Mouse (Mus musculus): ENCODE data around the gene Ubqln4.
"Not testable (repeated sequence)": the region's sequence is repeated elsewhere in the genome, so short reads cannot be mapped to it uniquely, and the experiment has no call there.

The Ubqln4 gene

GRCm38 (mm10) chr3:88596547-88596946 lies 43.0 kb downstream of the Ubqln4 start:
- in situ Hi-C loops (cut with MboI, MseI), result loop anchor here (5.0 kb wide), 1 partner anchor 36 kb away; no protein-coding TSS in a partner anchor

DNA sequence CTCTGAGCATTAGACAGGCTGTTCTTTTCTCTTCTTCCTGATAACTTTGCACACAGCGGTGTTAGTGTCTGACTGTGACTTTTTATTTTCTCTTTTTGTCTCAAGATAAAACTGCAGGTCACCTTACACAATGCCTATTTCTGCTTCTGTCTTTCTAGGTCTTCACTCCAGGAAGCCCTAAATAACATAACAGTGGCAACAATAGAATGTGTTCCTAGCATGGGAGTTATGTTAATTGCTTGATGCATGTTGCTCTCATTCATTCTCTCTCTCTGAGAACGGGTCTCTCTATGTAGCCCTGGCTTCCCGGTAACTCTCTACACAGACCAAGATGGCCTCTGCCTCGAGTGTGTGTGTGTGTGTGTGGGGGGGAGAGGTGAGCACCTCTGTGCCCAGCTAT lies 48.9 kb downstream of the Ubqln4 start:
- in situ Hi-C loops (cut with MboI, MseI), result no loop called here

GRCm38 (mm10) chr3:88603714-88604161 lies 50.2 kb downstream of the Ubqln4 start:
- in situ Hi-C loops (cut with MboI, MseI), result no loop called here

DNA sequence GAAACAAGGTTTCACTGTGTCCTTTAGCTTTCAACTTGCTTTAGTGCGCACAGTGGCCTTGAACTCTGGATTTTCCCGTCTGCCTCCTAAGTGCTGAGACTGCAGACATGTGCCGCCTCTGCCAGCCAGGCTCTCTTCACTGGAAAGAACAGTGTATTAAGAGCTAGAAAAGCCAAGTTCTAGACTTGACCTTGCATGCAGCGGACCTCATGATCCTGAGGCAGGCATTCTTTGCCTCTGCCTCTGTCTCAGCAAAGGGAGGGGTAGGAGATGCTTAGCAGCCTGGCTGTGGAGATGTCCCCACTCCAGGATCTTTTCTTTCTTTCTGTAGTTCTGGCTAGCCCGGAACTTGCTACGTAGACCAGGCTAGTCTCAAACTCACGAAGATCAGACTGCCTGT lies 51.3 kb downstream of the Ubqln4 start:
- in situ Hi-C loops (cut with MboI, MseI), result no loop called here

- in situ Hi-C loops (cut with MboI, MseI), result not testable (repeated sequence)
Observed at GRCm38 (mm10) chr3:88605666-88606065, 52.1 kb downstream of the Ubqln4 start, which contains the start of gene Arhgef2. Arhgef2 (plus strand) TSS chr3:88605966.

DNA sequence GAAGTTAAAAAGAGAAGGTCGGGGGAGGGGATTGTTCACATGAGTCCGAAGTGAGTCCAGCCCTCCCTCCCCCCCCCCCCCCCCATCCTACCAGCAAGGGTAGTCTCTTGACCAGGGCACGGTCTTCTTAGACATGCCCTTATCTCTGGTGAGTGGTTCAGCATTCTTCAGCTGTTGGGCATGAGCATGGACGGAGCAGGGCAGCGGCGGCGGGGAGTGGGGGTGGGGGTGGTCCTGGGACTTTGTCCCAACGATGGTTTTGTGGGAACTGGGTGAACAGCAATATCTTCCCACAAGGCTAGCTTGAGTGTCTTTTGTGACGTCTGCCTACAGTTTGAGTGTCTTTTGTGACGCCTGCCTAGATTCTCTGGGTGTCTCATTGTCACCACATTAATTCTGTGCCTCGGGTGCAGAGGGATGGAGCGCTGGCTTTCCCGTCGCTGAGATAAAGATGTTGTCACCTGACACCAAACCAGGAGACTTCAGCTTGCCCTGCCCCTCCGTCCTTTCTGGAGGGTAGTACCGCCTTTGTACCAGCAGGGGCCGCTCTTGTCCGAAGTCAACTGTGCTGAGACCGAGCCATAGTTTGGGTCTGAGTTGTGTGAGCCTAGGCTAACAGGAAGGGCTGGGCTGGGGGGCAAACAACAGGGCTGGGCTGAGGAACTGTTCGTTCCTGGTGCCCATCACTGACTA lies 53.7 kb downstream of the Ubqln4 start:
- in situ Hi-C loops (cut with MboI, MseI), result no loop called here

DNA sequence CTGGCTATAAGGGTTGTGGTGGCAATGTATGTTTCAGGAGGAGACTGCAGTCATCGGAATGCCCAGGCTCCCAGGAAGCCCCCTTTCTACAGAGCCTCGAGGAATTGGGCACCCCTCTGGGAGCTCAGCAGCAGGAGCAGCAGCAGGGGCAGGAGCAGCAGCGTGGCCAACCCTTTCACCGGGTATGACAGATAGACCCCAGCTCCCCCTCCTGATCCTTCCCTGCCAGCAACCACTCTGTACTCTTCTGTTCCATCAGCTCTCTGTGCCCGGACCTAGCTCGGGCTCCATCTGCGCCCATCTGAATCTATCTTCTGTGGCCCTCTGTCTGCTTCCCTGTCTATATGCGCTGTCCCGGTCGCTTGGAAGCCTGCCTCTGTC lies 54.2 kb downstream of the Ubqln4 start:
- in situ Hi-C loops (cut with MboI, MseI), result no loop called here

DNA sequence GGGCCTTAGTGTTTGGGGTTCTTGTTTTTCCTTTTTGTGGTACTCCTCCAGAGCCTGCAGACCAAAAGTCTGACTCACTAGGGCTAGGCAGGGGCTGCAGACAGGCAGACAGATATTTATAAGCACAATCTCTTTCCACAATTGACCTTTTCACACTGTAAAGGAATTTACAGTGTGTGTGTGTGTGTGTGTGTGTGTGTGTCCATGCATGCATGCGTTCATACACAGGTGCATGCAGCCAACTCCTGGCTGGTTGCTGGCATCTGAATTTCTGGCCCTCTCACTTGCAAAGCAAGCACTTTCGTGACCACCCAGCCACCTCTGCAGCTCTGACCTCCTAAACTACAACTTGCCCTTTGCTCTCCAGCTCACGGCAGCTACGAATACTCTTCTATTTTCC lies 55.5 kb downstream of the Ubqln4 start:
- in situ Hi-C loops (cut with MboI, MseI), result no loop called here

GRCm38 (mm10) chr3:88614418-88614817 lies 60.9 kb downstream of the Ubqln4 start:
- in situ Hi-C loops (cut with MboI, MseI), result no loop called here

DNA sequence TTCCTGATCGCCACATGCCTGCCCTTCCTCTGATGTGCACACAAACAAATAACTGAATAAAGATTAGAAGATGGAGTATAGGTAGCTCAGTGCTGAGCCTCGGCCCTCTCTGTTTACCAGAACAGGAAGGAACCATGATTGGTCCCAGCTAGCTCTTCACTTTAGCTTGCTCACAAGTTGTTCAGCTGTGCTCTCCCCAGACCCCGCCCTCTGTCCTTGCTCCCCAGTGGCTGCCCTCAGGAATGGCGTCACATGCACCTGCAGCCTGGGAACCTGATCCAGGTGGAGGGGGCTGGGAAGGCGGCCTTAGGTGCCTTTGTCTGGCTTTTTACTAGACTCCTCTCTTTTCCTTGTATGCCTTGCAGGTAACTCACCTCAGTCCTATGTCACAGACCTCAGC lies 61.6 kb downstream of the Ubqln4 start:
- in situ Hi-C loops (cut with MboI, MseI), result no loop called here

DNA sequence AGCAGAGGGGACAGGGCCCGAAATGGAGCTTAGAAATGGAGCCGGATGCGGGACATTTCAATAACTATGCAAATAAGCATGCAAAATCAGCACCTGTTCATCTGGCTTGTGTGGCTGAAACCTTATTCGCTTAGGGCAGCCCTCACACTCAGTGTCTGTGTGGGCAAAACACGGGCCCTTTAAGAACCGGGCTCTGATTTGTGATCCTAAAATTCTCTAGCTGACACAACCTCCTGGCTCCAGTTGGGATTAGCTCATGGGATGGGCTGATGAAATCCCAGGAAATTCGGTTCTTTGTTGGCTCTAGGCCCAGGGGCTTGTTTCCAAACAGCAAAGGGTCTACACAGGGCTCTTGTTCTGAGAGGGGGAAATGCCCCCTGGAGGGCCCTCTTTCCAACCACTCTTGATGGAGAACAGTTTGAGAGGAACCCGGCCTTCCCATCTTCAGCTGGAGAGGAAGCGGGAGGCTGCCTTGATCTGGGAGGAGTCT lies 62.4 kb downstream of the Ubqln4 start:
- in situ Hi-C loops (cut with MboI, MseI), result no loop called here

DNA sequence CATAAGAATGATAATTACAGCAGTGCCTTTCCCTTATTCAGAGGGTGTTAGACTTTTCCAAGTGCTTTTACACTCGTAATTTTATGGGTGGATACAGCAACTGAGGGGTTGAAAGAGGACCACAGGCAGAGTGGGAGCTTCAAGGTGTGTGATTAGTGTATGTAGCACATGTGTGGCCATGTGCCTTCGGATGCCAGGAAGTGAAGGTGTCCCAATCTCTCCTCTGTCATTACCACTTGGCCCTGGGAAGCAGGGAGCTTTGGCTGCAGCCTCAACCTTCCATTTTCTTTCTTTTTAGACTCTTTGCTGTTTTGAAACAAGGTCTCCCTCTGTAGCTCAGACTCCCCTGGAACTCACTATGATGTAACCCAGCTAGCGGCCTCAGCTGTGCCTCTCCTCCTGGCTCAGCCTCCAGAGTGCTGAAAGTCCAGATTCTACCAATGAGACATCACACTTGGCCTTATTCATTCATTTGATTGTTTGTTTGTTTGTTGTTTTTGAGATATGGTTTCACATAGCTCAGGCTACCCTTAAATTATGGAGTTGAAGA lies 63.5 kb downstream of the Ubqln4 start:
- in situ Hi-C loops (cut with MboI, MseI), result no loop called here

DNA sequence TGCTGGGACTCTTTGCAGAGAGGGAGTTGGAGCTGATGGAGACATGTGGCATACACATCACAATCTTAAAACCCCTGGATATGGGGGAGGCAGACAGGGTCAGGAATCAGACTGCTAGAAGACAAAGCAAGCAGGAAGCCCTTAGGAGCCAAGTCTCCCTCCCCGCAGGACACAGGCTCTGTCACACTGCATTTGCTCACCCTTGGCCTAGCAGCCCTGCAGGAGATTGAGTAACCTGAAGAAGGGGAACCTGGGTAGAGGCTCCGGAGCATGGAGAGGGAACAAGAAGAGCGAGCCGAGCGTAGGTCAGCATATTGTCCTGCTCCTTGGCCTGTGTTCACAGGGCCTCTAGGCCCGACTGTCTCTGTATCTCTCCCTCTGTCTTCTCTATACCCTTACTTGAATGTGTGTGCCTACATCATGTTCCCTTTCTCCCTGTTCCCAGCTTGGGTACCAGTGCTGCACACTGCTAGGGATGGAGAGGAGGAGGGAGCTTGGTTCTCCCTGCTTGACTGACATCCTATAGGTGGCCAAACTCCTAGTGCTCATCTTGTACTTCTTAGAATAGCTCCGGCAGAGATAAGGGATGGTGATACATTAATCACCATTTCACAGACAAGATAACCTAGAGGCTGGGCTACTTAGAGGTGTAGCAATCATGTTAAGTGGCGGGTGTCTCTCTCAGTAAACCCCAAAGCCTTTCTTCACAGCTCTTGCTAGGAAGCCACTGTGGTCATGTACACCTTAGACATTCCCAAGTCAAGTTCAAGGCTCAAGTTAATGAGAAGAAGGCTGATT lies 64.7 kb downstream of the Ubqln4 start:
- in situ Hi-C loops (cut with MboI, MseI), result no loop called here
